Mouse (Mus musculus) CD4-positive, CD25-positive, alpha-beta regulatory T cell, adult 2 months (primary cell): ENCODE data around the gene Tmem18.

Source experiments
- DNase-seq: peaks from one replicate; pipeline ENCODE4 v3.0.0-alpha.2; 2012; ENCODE audit warnings: low read depth, low spot score

Tmem18 gene

DNA sequence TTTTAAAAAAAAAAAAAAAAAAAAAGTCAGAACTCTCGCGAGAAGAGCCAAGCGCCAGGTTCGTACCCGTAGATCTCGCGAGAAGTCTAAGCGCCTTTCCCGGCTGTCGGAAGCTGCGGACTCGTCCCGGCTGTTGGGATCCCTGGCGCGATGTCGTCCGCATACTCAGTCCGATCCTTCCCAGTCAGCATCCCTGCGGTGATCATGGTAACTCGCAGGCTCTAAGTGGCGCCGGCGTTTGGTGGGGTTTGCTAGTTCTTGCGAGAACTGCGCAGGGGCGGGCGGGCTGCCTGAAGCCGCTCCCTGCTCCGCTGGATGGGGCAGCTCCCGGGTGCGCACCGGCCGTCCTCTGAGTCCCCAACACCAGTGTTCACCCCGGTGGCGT is at the start of gene Tmem18:
TSS of gene Tmem18 (plus strand) at position 71 of the 385 bp plus-strand sequence.
- DNase-seq = peak; percentile 89

DNA sequence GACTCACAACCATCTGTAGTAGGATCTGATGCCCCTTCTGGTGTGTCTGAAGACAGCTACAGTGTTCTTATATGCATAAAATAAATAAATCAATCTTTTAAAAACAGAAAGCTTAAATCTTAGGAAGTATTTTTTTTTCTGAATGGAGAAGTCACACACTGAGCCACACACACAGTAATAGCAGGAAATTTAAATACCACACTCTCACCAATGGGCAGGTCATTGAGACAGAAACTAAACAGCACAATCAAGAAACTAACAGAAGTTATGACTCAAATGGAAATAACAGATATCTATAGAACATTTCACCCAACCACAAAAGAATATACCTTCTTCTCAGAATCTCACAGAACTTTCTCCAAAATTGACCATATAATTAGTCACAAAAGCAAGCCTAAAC is 26.9 kb upstream of the Tmem18 start:
- no peak for DNase-seq

DNA sequence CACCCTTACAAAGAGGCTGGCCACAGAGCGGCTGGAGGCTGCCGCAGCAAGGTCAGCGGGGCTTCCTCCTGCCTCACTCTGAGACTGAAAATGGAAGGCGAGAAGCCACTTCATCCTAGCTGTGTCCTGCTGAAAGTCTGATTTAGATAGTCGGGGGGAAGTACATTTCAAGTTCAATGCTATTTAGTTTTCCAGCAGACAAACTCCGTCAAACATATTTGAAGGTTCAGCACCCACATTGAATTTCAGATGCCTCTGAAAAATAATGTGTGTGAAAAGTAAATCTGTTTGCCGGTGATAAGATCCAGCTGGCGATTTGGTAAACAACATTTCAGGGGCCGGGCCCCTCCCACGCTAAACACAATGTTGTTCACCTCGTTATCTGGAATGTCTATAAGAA is 22.8 kb upstream of the Tmem18 start:
- DNase-seq = no peak

DNA sequence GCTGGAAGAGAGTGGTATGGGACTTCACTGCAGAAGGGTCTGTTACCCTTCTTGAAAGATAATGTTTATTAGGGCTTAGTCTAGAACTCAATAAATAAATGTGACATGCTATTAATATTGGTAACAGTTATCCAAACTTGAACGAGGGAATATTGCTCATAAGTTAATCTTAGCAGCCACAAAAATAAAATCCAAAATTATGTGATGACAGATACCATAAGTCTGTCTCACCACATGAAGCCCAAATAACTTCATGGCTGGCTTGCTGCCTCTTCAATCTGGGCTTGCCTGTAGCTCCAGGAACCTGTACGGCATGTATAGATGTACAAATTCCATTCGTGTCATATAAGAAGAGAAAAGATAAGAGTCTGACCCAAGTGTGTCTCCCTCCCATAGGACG is 12.2 kb upstream of the Tmem18 start:
- no peak for DNase-seq

DNA sequence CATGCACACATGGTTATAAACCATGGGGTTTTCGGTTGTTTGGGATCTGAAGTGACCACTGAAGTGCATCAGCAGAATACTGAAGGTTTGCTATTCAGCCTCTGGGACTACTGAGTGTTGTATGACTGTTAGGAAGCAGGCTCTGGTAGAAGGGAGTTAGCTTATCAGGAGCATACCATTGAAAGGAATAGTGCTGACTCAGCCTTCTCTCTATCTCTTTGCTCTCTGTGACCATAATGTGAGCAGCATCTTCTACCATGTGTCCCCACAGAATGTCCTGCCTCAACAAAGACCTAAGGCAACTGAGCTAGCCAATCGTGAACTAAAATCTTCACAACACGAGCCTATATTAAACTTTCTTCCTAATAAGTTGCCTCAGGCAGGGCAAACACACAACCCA is 8.3 kb upstream of the Tmem18 start:
- DNase-seq = no peak

DNA sequence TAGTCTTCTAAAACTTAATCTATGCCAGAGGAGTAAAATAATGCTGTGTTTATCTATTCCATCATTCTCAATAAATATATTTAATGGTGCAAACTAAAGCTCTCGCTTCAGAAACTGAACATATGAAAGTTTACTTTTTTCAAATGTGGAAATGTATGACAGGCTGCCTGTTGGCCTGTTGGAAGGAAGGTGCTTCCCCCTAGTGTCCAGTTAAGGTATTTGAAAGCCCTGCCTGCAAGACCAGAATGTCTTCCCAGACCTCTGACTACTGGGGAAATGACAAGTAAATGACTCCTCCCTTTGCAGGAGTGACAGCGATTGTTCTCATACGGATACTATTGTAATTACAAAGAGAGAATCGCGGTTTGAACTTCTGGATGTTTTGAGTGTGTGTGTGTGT is 6.2 kb upstream of the Tmem18 start:
- DNase-seq = peak; percentile 85

DNA sequence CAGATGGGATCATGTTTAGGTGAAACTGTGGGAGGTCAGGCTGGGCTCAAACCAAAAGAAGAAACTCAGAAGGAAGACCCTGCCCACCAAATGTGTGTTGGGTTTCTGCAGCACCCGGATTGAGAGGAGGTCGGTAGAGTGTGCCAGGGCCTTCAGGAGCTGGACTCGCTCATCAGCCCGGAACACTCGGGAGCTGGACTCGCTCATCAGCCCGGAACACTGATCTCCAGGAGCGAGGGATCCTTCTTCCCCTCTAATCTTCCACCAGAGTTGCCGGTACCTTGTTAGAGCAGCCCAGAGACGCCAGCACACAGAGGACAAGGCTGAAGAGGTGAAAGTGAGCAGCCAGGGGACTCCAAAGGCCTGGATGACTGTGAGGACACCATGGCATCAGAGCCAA is 2.9 kb upstream of the Tmem18 start:
- no peak for DNase-seq

DNA sequence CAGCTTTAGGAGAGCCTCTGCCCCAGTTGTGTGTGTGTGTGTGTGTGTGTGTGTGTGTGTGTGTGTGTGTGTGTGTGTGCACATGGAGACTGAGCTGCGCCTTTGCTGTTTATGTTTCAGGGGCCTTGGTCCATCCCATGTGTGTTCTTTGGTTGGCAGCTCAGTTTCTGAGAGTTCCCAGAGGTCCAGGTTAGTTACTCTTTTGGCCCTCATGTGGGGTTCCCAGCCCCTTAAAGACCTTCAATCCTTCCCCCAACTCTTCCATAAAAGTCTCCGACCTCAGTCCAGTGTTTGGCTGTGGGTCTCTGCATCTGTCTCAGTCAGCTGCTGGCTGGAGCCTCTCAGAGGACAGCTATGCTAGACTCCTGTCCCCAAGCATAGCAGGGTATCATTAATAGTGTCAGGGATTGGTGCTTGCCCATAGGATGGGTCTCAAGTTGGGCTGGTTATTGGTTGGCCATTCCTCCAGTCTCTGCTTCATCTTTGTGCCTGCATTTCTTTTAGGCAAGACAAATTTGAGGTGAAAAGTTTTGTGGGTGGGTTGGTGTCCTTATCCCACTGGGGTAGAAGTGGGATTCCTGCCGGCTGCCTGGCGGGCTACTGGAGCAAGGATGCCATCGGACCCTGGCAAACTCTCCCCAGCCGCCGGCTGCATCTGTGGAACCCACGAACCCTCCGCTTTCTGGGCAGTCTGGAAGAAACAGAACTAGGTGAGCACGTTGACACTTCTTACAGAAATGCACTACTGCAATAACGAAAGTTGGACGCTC is 455 bp upstream of the Tmem18 start:
- no peak for DNase-seq

DNA sequence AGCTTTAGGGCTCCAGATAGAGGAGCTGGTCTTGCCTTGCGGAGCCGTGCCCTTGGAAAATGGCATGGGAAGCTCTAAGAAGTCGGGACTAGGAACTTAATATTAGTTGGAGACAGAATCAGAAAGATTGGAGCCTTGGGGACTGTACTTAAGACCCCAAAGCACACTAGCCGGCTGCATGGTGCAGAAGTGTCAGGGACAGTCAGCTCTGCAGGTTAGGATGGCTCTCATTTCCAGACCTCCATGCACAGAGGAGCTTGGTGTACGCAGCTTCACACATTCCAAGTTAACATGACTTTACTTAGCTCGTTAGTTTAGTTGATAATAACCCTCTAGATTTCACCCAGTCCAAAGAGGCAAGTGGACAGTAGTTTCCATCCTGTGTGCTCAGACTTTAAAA is 637 bp downstream of the Tmem18 start:
- DNase-seq = no peak

DNA sequence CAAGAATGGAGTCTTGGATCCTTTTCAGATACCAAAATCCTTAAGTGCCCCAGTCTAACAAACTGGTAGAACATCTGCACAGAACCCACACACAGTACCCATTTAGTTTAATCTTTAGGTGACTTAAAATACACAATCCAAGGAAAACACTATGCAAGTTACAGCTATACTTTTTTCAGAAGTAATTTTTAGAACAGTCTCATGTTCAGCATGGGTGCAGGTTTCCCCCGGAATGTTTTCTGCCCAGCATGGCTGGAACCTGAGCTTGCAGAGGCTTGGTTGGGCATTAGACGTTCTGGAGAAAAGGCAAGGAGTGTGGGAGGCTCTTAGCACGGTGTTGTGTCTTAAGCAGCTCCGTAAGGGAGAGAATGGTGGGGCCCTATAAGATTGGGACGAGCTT is 7.6 kb downstream of the Tmem18 start:
- no peak for DNase-seq

DNA sequence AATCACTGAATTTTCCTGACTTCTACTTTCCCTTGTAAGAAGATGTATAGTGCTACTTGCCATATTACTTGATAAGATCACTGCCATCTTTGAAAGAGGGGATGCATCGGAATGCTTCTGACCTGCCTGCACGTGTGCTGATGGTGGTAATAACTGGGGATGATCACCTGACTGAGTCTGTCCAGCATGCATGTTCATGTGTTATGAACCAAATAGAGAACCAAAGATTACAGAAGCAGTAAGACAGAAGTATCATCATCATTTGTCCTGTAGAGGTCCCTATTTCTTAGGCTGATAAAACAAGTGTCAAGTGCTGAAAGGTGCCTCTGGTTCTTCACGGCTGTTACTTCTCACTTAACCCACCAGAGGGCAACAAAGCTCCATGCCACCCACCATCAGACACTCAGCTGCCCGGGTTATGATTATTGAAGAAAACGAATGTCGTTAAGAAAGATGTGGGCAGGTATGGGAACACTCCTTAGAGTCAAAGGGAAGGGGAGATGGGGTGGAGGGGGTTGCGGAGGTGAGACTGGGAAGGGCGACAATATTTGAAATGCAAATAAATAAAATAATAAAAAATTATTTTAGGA is 12.7 kb downstream of the Tmem18 start:
- DNase-seq = peak; percentile 85

DNA sequence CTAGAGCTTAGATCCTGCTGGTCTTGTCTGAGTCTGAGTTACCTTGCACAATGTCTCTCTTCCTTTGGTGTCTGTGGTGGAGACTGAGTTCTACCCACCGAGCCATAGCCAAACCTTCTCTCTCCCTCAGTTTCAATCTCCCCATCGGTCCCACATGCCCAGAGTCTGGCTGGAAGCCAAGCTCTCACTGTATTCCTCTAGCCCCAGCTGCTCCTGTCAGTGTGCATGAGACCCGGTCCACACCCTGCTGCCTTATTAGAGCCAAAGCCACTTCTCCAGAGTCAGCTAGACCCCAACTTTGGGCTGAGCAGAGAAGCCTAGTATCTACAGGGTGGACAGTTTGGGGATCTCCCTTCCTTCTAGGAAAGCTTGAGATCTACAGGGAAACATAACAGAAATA is 14.7 kb downstream of the Tmem18 start:
- DNase-seq = peak; percentile 18

DNA sequence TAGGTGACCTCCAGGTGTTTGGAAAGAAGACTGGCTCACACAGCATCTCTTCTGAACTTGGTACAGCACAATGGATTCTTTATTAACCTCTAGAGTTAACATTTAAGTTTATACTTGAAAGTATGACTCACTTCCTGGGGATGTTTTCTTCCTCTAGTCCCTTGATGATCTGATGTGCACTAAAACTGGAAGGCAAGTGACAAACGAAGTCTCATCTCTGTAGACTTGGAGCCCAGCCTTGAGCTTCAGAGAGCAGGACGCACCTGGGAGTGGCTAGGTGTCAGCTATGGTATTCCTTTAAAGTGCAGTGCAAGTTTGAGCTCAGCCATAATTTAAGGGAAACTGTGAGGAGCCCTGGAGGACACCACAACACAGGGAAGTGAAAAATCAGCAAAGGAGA is 15.2 kb downstream of the Tmem18 start:
- peak; percentile 50 for DNase-seq

DNA sequence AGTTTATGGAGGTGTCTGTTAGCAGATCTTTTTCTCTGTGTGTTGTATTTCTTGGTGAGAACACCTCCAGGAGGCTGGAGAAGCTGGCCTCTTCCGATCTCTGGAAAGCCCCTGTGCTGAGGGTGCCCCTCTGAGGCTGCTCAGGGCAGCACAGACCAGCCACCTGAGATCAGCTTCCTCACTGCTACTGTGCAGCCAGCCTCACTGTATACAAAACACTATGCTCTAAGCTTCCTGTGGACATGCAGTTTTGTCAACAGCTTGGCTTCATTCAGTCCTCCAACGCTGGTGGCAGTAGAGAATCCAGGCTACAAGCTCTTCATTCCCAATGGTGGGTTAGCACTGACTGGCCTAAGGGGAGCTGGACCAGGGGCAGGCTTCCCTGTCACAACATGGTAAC is 15.8 kb downstream of the Tmem18 start:
- DNase-seq = peak; percentile 29

DNA sequence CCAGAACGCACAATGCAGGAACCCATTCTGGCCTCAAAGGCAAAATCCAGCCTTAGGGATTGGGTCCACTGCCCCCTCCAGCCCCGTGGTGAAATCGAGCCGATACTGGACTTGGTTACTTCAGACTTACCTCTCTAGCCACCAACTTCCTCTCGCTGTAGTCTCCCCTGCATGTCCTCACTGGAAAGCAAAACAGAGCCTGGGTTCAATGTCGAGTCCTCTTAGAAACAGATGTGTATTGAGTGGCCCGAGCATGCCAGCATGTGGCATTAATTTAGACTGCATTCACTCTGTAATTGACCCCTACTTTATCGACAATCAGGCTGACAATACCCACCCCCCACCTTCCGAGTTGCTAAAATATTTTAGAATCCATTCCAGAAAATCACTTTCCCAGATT is 19.8 kb downstream of the Tmem18 start:
- DNase-seq = no peak

DNA sequence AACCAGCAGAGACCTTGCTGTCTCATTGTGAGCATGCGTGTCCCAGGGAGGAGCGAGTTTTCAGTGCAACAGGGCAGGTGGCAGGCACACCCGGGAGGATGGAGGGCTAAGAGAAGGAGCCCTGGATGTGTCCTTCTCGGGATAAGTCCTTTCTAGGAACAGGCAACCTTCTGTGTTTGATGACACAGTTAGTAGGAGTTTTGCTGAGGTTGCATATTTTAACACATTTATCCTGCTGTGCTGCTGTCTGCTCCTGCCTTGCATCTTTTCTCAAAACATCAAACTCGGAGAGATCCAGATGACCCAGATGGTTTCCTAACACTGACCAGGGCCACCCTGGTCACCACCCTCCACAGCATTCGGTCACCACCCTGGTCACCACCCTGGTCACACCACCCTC is 20.6 kb downstream of the Tmem18 start:
- no peak for DNase-seq

DNA sequence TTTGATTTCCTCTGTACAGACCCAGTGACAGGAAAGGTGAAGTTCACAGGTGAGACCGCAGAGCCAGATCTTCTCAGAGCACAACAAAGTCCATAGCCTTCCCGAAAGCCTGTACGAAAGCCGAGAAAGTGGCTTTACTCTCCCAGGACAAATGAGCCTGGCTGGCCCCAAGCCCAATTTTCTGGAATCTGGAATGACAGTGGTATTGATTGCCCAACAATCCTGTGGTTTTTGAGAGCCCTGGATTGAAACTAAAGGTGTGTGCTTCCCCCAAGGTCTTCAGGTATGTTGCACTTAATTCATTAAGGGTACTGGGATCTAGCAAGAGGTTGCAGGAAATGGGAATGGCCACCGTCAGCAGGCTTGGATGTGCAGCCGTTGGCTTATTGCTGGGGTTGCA is 21.7 kb downstream of the Tmem18 start:
- DNase-seq = no peak

DNA sequence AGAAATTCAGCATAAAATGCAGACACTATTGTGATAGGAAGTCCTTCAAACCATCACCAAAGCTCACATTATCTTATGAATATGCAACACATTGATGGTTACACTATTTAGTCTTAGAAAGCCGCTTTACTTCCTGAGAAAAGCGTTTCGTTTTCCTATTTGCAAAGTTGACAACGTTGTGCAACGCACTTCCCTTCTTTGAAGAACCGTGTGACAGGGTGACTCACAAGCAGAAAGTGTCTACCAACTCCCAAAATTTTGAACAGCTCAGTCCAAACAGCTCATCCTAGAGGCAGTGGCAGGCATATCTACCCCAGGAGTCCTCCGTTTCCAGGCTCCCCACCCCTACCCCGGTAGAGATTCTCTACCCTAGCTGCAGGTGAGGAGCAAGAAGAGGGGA is 22.5 kb downstream of the Tmem18 start:
- peak; percentile 18 for DNase-seq

DNA sequence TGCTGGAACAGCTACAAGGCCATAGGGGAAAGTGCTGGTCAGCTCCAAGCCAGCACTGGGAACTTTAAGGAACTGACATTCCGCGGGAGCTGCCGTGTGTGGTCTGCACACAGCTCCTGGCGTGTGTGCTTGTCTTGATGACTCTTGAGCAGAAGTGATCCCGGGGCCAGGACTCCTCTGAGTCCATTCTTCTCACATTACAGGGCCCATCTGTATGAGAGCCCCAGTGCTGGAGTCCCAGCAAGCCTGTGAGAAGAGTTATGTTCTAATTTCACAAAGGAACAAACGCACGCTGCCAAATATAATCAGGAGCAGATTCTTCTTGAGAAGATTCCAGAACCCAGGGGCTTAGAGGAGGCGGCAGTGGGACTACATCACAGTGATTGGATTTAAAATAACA is 34.2 kb downstream of the Tmem18 start:
- no peak for DNase-seq

DNA sequence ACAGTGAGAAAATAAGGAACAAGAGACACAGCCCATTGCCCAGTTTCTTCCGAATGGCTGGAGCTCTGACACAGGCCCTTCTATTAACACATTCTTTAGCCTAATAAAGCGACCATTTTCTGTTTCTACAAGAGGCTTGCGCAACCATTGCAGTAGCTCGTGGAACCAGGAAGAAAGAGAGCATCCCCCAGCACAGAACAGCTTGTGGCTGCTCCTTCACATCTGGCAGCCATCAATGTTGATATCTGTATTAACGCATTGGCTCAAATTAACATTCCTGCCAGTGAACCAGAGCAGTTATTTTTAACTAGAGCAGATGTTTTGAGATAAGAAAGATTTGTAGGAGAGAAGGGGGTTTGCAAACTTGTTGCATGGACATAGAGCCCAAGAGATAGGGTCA is 44.2 kb downstream of the Tmem18 start:
- no peak for DNase-seq

DNA sequence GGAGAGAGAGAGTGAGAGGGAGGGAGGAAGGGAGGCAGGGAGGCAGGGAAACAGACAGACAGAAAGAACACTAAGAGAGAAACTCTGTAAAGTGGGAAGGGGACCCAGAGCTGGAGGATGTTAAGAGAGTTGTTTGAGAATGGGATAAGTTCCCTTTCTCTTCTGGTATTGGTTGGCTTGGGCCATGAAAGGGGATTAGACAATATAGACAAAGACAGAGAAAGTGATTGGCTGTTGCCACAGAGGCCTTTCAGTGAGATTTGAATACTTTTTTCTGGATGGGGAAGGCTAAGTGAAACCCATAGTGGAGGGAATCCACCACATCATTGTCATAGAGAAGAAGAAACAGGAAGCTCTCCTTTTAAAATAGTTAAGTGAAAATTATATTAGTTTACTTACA is 50.3 kb downstream of the Tmem18 start:
- no peak for DNase-seq
